Mouse (Mus musculus) macrophage (primary cell): ENCODE data around the gene Itgb2. TPM values are rescaled to one million over a fixed set of nuclear protein-coding genes. Genes with fewer than 3 reads are reported as not detected.
A peak's percentile ranks its signal among the peaks of the same experiment; 100 is the strongest.

Source experiments
- H3K27ac ChIP-seq: fragments of 350-480 bp; formaldehyde crosslinking; 2 replicates; pipeline ENCODE4 v1.9.0; 2021
- H3K36me3 ChIP-seq: fragments of 350-480 bp; formaldehyde crosslinking; 2 replicates; pipeline ENCODE4 v1.9.0; 2021; ENCODE audit errors: inconsistent target
- H3K4me3 ChIP-seq: fragments of 350-480 bp; formaldehyde crosslinking; 2 replicates; pipeline ENCODE4 v1.9.0; 2021; ENCODE audit errors: inconsistent target
- H3K79me2 ChIP-seq: fragments of 350-480 bp; formaldehyde crosslinking; 2 replicates; pipeline ENCODE4 v1.9.0; 2021; ENCODE audit errors: inconsistent target
- WGBS: methylation state at CpG from one replicate; pipeline ENCODE4 v1.1.7; 2026; ENCODE audit warnings: inconsistent platforms; ENCODE audit not compliant: missing documents; 5-methylcytosine and 5-hydroxymethylcytosine counted together
- polyA plus RNA-seq: library from polyadenylated mRNA; stranded (reverse); fragments of 250-400 nt; gene quantifications from 3 replicates; pipeline ENCODE4 v1.2.4, GENCODE M21; 2018; ENCODE audit warnings: inconsistent platforms

The Itgb2 gene
- polyA plus RNA-seq, 1 experiment from 2014 or later, result 505 TPM

- peak overlapping the region; percentile 49 for H3K27ac ChIP-seq
- H3K79me2 ChIP-seq, result peaks cover 99% of the 10 kb centered on the region
- no peak overlapping the region for H3K4me3 ChIP-seq
- WGBS, result 93% methylated on average over 4 of the region's 4 CpGs
- H3K36me3 ChIP-seq, result peaks cover 52% of the 10 kb centered on the region
These were observed 22.3 kb upstream of the Itgb2 start for GRCm38 (mm10) chr10:77507779-77508178.

GRCm38 (mm10) chr10:77508744-77509143, 21.3 kb upstream of the Itgb2 start:
- Histone ChIP-seq H3K36me3 (peaks cover 46% of the 10 kb centered on the region), H3K79me2 (peaks cover 96% of the 10 kb centered on the region), H3K4me3 (no peak overlapping the region), H3K27ac (no peak overlapping the region)
- 100% methylated on average over 3 of the region's 3 CpGs for WGBS

GRCm38 (mm10) chr10:77509403-77510187, 20.5 kb upstream of the Itgb2 start:
- Histone ChIP-seq H3K4me3 (no peak overlapping the region), H3K36me3 (peaks cover 44% of the 10 kb centered on the region), H3K79me2 (peaks cover 98% of the 10 kb centered on the region), H3K27ac (no peak overlapping the region)
- WGBS, result 78% methylated on average over 12 of the region's 12 CpGs

- 90% methylated on average over 15 of the region's 15 CpGs for WGBS
These were observed 19.6 kb upstream of the Itgb2 start for GRCm38 (mm10) chr10:77510225-77510982.

GRCm38 (mm10) chr10:77515385-77516348, 14.4 kb upstream of the Itgb2 start, which contains the start of gene Fam207a:
Gene Fam207a (minus strand): TSS chr10:77515785.
- Histone ChIP-seq H3K27ac (peak within 1 kb of the TSS; percentile 78), H3K36me3 (peaks cover 22% of the 10 kb centered on the region), H3K79me2 (peaks cover 45% of the 10 kb centered on the region), H3K4me3 (peak within 1 kb of the TSS; percentile 67)
- 1% methylated on average over 64 of the region's 75 CpGs for WGBS

More at GRCm38 (mm10) chr10:77510225-77510982, 19.6 kb upstream of the Itgb2 start:
- Histone ChIP-seq H3K36me3 (peaks cover 40% of the 10 kb centered on the region), H3K27ac (no peak overlapping the region), H3K4me3 (no peak overlapping the region), H3K79me2 (peaks cover 98% of the 10 kb centered on the region)

GRCm38 (mm10) chr10:77516379-77516951, 13.6 kb upstream of the Itgb2 start:
- peaks cover 37% of the 10 kb centered on the region for H3K79me2 ChIP-seq
- 64% methylated on average over 14 of the region's 14 CpGs for WGBS
- peak overlapping the region; percentile 78 for H3K27ac ChIP-seq

GRCm38 (mm10) chr10:77517066-77517620, 12.9 kb upstream of the Itgb2 start:
- 31% methylated on average over 20 of the region's 20 CpGs for WGBS
- Histone ChIP-seq H3K4me3 (no peak overlapping the region), H3K27ac (no peak overlapping the region), H3K36me3 (peaks cover 8% of the 10 kb centered on the region), H3K79me2 (peaks cover 31% of the 10 kb centered on the region)

More at GRCm38 (mm10) chr10:77516379-77516951, 13.6 kb upstream of the Itgb2 start:
- H3K4me3 ChIP-seq, result peak overlapping the region; percentile 67
- H3K36me3 ChIP-seq, result peaks cover 14% of the 10 kb centered on the region

GRCm38 (mm10) chr10:77517801-77518200, 12.3 kb upstream of the Itgb2 start:
- peaks cover 5% of the 10 kb centered on the region; the same call in 1 of the 2 replicates for H3K36me3 ChIP-seq
- no peak overlapping the region for H3K27ac ChIP-seq
- 97% methylated on average over 5 of the region's 5 CpGs for WGBS
- H3K4me3 ChIP-seq, result no peak overlapping the region
- H3K79me2 ChIP-seq, result peaks cover 24% of the 10 kb centered on the region

- H3K79me2 ChIP-seq, result peaks cover 13% of the 10 kb centered on the region
- no peaks in the 10 kb centered on the region for H3K36me3 ChIP-seq
- H3K4me3 ChIP-seq, result no peak overlapping the region
- H3K27ac ChIP-seq, result no peak overlapping the region
- WGBS, result 55% methylated on average over 3 of the region's 3 CpGs
These were observed 10.9 kb upstream of the Itgb2 start for GRCm38 (mm10) chr10:77519191-77519590.

- no peak overlapping the region for H3K4me3 ChIP-seq
- H3K27ac ChIP-seq, result no peak overlapping the region
- 59% methylated on average over 5 of the region's 5 CpGs for WGBS
- H3K79me2 ChIP-seq, result no peaks in the 10 kb centered on the region
- H3K36me3 ChIP-seq, result no peaks in the 10 kb centered on the region
These were observed 9.6 kb upstream of the Itgb2 start for GRCm38 (mm10) chr10:77520497-77520896.

GRCm38 (mm10) chr10:77522021-77522731, 7.9 kb upstream of the Itgb2 start:
- WGBS, result 3% methylated on average over 18 of the region's 18 CpGs
- Histone ChIP-seq H3K4me3 (peak overlapping the region; percentile 29), H3K27ac (peak overlapping the region; percentile 87), H3K79me2 (no peaks in the 10 kb centered on the region), H3K36me3 (no peaks in the 10 kb centered on the region)

GRCm38 (mm10) chr10:77522746-77523145, 7.3 kb upstream of the Itgb2 start:
- peak overlapping the region; percentile 87 for H3K27ac ChIP-seq
- WGBS, result 46% methylated on average over 12 of the region's 12 CpGs
- H3K79me2 ChIP-seq, result no peaks in the 10 kb centered on the region
- H3K4me3 ChIP-seq, result peak overlapping the region; percentile 29; the same call in 1 of the 2 replicates
- no peaks in the 10 kb centered on the region for H3K36me3 ChIP-seq

GRCm38 (mm10) chr10:77523321-77523720, 6.7 kb upstream of the Itgb2 start:
- no peak overlapping the region for H3K4me3 ChIP-seq
- no peaks in the 10 kb centered on the region for H3K79me2 ChIP-seq
- H3K36me3 ChIP-seq, result no peaks in the 10 kb centered on the region
- peak overlapping the region; percentile 87 for H3K27ac ChIP-seq
- 13% methylated on average over 6 of the region's 7 CpGs for WGBS
